Mouse (Mus musculus): ENCODE results near the gene Lman2.

DNA sequence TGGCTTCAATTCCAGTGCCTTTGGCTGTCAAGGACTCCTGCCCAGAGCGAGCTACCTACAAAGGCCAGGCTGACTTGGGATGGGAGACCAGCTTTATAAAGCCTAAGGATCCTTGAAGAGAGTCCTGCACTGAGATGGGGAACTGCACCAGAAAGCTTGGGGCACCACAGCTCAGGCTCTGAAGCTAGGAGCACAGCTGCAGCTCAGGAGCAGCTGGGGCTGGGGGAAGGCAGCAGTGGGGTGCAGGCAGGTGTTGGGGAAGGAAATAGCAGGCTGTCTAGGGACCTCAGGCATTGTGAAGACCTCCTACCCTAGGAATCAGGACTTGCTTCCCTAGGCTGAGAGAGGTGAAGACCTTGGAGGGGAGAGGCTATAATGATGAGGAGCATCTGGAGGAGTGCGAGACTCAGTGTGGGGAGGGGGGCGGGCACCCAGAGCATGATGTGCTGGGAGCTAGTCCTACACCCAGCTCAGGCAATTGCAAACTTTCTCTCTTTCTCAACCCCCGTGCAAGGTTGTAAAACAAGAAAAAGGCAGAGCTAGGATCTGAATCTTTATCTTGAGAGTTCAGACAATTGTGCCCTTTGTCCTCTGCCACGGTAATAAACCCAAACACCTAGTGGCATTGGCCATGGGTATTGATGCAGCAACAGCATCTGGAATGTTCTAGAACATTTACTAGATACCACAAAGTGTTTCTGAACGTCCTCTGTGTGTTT lies 11.8 kb upstream of the Lman2 start:
- TF ChIP-seq CTCF (IDR thresholded peaks at IDR 0.05; ENCODE audit: borderline replicate concordance, insufficient read depth, low read length) (no peak), POLR2A (IDR thresholded peaks at IDR 0.05; ENCODE audit: low read depth, low read length) (no peak)

All from embryonic fibroblast, embryonic 13.5 days (primary cell).